Mouse (Mus musculus) intestine, postnatal 0 days (tissue): ENCODE measurements at regions not wholly inside any gene's neighbourhood (a gene's known extent, or its start where the extent isn't known, plus 50 kb on each side); places are given as distances from the start of the nearest gene placed in this dataset.

ENCODE experiments used
- ATAC-seq: fragments of 200-750 bp; cut with Nextera tagmentation; 2 replicates; pipeline ENCODE4 v1.8.0; 2017; ENCODE audit warnings: mild to moderate bottlenecking, moderate TSS enrichment, moderate library complexity
- H3K27ac ChIP-seq: fragments of 300-500 bp; sonication (generic); 2 replicates; pipeline ENCODE4 v1.5.1; 2014; ENCODE audit warnings: mild to moderate bottlenecking, low read depth, low read length, moderate library complexity
- H3K27me3 ChIP-seq: fragments of 300-500 bp; sonication (generic); replicated peaks from 2 replicates; pipeline ENCODE4 v1.6.1; 2014; ENCODE audit warnings: low read length, mixed read lengths; ENCODE audit not compliant: control insufficient read depth, insufficient read depth
- H3K36me3 ChIP-seq: fragments of 300-500 bp; sonication (generic); 2 replicates; pipeline ENCODE4 v1.6.1; 2014; ENCODE audit warnings: mild to moderate bottlenecking, moderate library complexity; ENCODE audit not compliant: control insufficient read depth, insufficient read depth
- H3K4me1 ChIP-seq: fragments of 300-500 bp; sonication (generic); replicated peaks from 2 replicates; pipeline ENCODE4 v1.6.1; 2014; ENCODE audit warnings: antibody characterized with exemption, low read length, mixed read lengths; ENCODE audit not compliant: control insufficient read depth, insufficient read depth
- H3K4me2 ChIP-seq: fragments of 300-500 bp; sonication (generic); replicated peaks from 2 replicates; pipeline ENCODE4 v1.6.1; 2014; ENCODE audit warnings: low read depth, mild to moderate bottlenecking, moderate library complexity
- H3K4me3 ChIP-seq: fragments of 300-500 bp; sonication (generic); 2 replicates; pipeline ENCODE4 v1.5.1; 2014; ENCODE audit warnings: low read depth, low read length
- H3K9ac ChIP-seq: fragments of 300-500 bp; sonication (generic); 2 replicates; pipeline ENCODE4 v1.6.1; 2014; ENCODE audit warnings: mild to moderate bottlenecking, low read depth, low read length
- H3K9me3 ChIP-seq: fragments of 300-500 bp; sonication (generic); 2 replicates; pipeline ENCODE4 v1.6.1; 2016; ENCODE audit warnings: mixed run types; ENCODE audit not compliant: control insufficient read depth
- CTCF ChIP-seq: sonication (generic); IDR thresholded peaks from 2 replicates; pipeline ENCODE4 v1.5.1; 2016; ENCODE audit warnings: low read depth, mild to moderate bottlenecking, control low read depth, antibody characterized with exemption, moderate library complexity
- WGBS: fragments of 180-500 bp; shearing (Covaris S2); extraction: QIAGEN DNeasy Blood & Tissue Kit; methylation state at CpG from one replicate; pipeline ENCODE4 v1.1.7; 2014; 5-methylcytosine and 5-hydroxymethylcytosine counted together

DNA sequence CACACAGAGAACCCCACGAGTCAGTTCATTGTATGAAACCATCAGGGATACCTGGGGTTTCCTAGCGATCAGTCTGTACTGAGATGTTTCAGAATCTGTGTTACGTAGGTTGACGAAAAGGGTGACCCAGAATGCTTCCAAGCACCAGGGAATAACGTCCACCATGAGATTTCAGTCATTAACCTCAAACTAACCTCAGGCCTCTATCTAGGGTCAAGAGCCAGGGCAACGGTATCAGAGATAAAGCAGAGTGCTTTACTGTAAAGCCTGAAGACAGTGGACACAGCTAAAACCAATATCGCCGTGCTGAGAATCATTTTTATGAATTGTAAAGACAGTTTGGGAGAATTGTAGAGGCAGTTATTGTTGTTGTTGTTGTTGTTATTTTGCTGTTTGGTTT, 52.9 kb upstream of the Errfi1 start:
- Histone ChIP-seq H3K9ac (no peak overlapping the region), H3K27ac (no peak overlapping the region), H3K27me3 (no peaks in the 10 kb centered on the region), H3K4me1 (peaks cover 8% of the 10 kb centered on the region; the same call in 1 of the 2 replicates), H3K4me3 (no peak overlapping the region), H3K9me3 (no peaks in the 10 kb centered on the region), H3K4me2 (no peak overlapping the region), H3K36me3 (no peaks in the 10 kb centered on the region)
- TF ChIP-seq CTCF: no peak
- 57% methylated on average over 8 of the region's 8 CpGs for WGBS
- no peak for ATAC-seq

DNA sequence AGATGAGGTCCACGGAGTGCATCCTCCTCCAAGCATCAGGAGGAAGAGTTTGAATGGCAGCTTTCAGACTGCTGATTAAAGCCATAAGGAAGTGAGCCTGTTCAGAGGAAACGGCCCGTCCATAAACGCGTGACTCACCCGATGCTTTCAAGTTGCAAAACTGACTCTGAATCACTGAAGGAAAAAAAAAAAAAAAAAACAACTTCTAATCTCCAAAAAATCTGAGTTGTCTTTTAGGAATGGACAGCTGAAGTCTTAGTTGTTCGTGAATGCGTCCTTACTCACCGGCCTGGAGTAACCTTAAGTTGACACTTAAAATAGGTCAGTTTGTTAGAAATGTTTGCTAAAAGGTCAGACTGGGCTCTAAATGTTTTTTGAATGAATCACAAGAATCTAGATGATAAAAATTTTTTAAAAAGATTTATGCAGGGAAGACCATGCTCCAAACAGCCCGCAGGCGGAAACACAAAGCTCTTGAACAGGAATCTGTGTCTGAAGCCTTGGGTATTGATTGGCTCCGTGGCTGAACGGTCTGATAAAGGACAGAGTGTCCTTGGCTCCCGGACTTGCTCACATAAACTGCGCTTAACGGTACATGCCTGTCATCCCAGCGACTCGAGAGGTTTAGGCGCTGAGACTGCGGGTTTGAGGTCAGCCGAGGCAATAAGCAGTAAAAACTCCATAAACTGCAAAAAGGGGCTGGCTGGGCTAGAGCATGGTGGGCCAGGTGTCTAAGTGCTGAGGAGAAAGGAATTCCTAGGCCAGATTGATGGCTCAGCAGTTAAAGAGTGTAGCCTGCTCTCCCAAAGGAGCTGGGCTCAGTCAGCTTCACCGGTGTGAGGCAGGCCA, 53.9 kb upstream of the Errfi1 start:
- peak; percentile 74 for ATAC-seq
- Histone ChIP-seq H3K9me3 (no peaks in the 10 kb centered on the region), H3K4me3 (no peak overlapping the region), H3K27me3 (no peaks in the 10 kb centered on the region), H3K4me2 (peak overlapping the region; percentile 38), H3K36me3 (no peaks in the 10 kb centered on the region), H3K9ac (no peak overlapping the region), H3K4me1 (peaks cover 8% of the 10 kb centered on the region; the same call in 1 of the 2 replicates), H3K27ac (peak overlapping the region; percentile 91)
- no peak for TF ChIP-seq CTCF
- 9% methylated on average over 22 of the region's 22 CpGs for WGBS

DNA sequence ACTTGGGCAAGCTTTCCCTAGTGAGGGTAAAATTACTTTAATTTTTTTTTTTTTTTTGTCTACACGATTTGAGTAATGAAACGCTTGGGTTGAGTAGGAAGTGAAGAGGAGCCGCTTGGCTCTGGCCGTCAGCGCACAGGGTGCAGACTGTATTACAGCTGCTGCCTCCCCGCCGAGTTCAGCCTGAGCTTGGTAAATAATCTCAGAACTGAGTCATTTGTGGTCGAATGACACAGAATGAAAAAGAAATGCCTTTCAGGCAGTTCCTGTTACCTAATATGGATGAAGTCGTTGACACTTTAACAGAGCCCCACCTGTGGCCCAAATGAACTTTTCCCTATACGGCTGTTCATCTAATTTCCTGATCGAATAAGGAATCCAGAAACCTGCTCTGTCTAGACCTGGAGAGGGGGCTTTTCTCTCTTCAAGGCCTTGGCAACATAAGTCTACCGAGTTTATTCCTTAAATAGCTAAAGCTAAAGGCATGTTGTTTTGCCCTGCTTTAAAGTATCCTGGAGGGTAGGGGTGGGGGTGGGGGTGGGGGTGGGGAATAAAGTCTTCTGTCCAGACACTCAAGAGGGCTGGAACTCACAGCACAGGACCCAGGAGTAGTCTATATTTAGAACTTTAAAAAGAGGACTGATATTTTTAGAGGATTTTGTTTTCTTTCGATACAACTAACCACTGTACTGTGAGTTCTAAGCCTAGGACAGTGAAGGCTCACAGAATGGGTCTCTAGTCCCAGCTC, 54.8 kb upstream of the Errfi1 start:
- no peak overlapping the region for H3K4me3 ChIP-seq
- no peaks in the 10 kb centered on the region for H3K9me3 ChIP-seq
- TF ChIP-seq CTCF: no peak
- ATAC-seq: peak; percentile 72
- H3K36me3 ChIP-seq: no peaks in the 10 kb centered on the region
- WGBS: 8% methylated on average over 13 of the region's 13 CpGs
- H3K27ac ChIP-seq: peak overlapping the region; percentile 91
- peaks cover 8% of the 10 kb centered on the region; the same call in 1 of the 2 replicates for H3K4me1 ChIP-seq
- H3K4me2 ChIP-seq: peak overlapping the region; percentile 31
- H3K27me3 ChIP-seq: no peaks in the 10 kb centered on the region
- H3K9ac ChIP-seq: peak overlapping the region; percentile 31; the same call in 1 of the 2 replicates

DNA sequence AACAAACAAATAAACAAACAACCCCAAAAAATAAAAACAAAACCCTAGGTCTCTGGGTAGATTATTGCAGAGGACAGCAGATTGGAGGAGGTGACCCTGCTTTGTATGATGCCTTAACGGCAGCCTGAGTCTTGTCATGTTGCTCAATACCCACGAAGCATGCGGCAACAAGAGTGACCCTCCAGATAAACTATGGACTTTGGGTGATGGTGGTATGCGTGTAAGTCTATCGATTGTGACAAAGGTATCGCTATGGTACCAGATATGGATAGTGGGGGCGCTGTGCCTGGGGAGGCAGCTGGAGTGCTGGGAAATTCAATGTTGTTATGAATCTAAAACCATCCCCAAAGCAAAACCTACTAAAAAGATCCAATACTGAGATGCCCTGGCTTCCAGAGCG, 55.4 kb upstream of the Errfi1 start:
- Histone ChIP-seq H3K36me3 (no peaks in the 10 kb centered on the region), H3K27me3 (no peaks in the 10 kb centered on the region), H3K9me3 (no peaks in the 10 kb centered on the region), H3K4me2 (0 out of 2 replicates have a peak overlapping the region, but pooled peaks have one; percentile 24), H3K27ac (peak overlapping the region; percentile 91), H3K4me3 (no peak overlapping the region), H3K9ac (peak overlapping the region; percentile 31; the same call in 1 of the 2 replicates), H3K4me1 (peaks cover 8% of the 10 kb centered on the region; the same call in 1 of the 2 replicates)
- TF ChIP-seq CTCF: peak; percentile 43; the same call in 1 of the 2 replicates
- peak; percentile 52 for ATAC-seq
- WGBS: 50% methylated on average over 8 of the region's 8 CpGs

DNA sequence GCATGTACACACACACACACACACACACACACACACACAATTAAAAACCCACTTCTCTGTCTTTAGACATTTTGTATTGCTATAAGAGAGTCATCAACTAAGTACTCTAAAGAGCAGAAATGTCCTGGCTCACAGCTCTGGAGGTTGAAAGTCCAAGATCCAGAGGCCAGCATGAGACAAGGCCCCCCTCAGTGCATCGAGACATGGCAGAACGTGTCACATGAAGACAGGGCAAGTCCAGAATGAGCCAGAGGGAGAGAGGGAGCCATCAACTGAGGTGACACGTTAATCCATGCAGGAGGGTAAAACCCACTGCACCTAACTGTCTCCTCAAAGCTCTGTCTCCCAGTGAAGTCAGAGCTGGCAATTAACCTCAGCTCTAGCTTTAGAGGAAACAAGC, 56.7 kb upstream of the Errfi1 start:
- H3K4me3 ChIP-seq: no peak overlapping the region
- ATAC-seq: no peak
- WGBS: 54% methylated on average over 3 of the region's 3 CpGs

DNA sequence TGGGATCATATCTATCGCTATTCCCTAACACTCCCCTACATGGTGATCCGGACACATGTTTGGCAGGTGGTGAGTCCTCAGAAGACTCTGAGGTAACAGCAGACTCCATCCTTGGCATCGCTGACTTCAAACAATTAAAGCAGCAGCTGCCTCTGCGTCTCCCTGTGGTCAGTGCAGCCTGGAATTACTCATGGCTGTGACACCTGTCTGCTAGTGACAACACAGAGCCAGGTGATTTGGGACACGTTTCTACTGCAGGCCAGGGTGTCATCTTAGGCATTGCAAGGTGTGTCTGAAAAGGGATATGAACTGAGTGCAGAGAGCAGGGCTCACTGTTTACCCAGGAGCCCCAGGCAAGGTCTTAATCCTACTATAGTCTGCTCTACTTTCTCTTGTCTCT, 58.8 kb upstream of the Errfi1 start:
- no peak overlapping the region for H3K9ac ChIP-seq
- H3K9me3 ChIP-seq: no peaks in the 10 kb centered on the region
- no peak overlapping the region for H3K27ac ChIP-seq
- H3K4me1 ChIP-seq: peaks cover 2% of the 10 kb centered on the region; the same call in 1 of the 2 replicates
- H3K4me2 ChIP-seq: no peak overlapping the region
- no peak for ATAC-seq
- H3K36me3 ChIP-seq: no peaks in the 10 kb centered on the region
- H3K27me3 ChIP-seq: no peaks in the 10 kb centered on the region
- TF ChIP-seq CTCF: no peak
- WGBS: 54% methylated on average over 5 of the region's 5 CpGs
- no peak overlapping the region for H3K4me3 ChIP-seq

More for the DNA sequence above, 56.7 kb upstream of the Errfi1 start:
- no peaks in the 10 kb centered on the region for H3K27me3 ChIP-seq
- no peak overlapping the region for H3K4me2 ChIP-seq
- peaks cover 8% of the 10 kb centered on the region; the same call in 1 of the 2 replicates for H3K4me1 ChIP-seq
- H3K9ac ChIP-seq: no peak overlapping the region
- no peaks in the 10 kb centered on the region for H3K9me3 ChIP-seq
- no peak for TF ChIP-seq CTCF
- H3K36me3 ChIP-seq: no peaks in the 10 kb centered on the region
- H3K27ac ChIP-seq: peak overlapping the region; percentile 91
